25 mouse cellular contexts compared by ENCODE assay signal in the genomic region with DNA sequence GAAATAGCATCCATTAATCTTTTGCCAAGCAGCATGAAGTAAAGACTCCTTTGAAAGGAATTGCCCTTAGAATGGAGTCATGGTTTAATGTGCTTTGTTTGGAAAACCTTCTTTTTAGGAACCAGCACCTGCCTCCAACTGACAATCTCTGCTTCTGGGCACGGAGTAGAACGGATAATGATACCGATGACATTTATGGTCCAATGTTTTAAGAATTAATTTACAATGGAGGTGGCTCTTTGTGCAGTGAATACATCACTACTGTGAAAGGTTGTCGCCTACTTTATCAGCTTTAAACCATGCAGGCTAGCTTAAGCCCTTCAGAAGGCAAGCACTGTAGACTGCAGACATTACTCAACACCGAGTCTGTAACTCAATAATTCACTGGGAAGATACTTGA. TPM values are rescaled to one million over a fixed set of nuclear protein-coding genes. Genes with fewer than 3 reads are reported as not detected.
A peak's percentile ranks its signal among the peaks of the same experiment; 100 is the strongest.
DNase-seq lines count a peak whose midpoint lies in the region; ATAC-seq and TF ChIP-seq lines count a peak whose summit lies in the region.
"Had no signal": no experiment of that assay in that cellular context is flagged by ENCODE, and none has a peak within 500 bp of the region (broad histone marks: within the 10 kb centered on the region; RNA-seq: fewer than 3 reads in every experiment).

No protein-coding gene starts in this region.

- no peaks in the 10 kb centered on the region for H3K27me3 ChIP-seq in midbrain, embryonic 11.5 days (ENCODE audit: control insufficient read depth, insufficient read depth, low read length)
- no peaks in the 10 kb centered on the region for H3K27me3 ChIP-seq in midbrain, postnatal 0 days (ENCODE audit: insufficient read depth, low read length)
- no peaks in the 10 kb centered on the region for H3K27me3 ChIP-seq in midbrain, embryonic 12.5 days
- H3K27me3 ChIP-seq in midbrain, embryonic 10.5 days (ENCODE audit: low read depth, poor library complexity, severe bottlenecking): no peaks in the 10 kb centered on the region
- H3K27me3 ChIP-seq in neural tube, embryonic 11.5 days (ENCODE audit: control insufficient read depth, insufficient read depth, low read length): no peaks in the 10 kb centered on the region
- no peaks in the 10 kb centered on the region for H3K27me3 ChIP-seq in neural tube, embryonic 15.5 days (replicated peaks)
- no peaks in the 10 kb centered on the region for H3K27me3 ChIP-seq in neural tube, embryonic 12.5 days (replicated peaks)
- H3K27me3 ChIP-seq: CH12.LX, Patski had no signal

- DNase-seq in midbrain, embryonic 11.5 days (ENCODE audit: low spot score, missing footprints): peak; percentile 66
- no peak for DNase-seq in midbrain, postnatal 0 days (ENCODE audit: low spot score)
- no peak for DNase-seq in midbrain, embryonic 10.5 days (ENCODE audit: low spot score)
- DNase-seq in neural tube, embryonic 11.5 days (ENCODE audit: low spot score): no peak
- DNase-seq in neural tube, embryonic 10.5 days (ENCODE audit: extremely low spot score, low spot score): no peak
- DNase-seq: adrenal gland, adult 2 months; adrenal gland, adult 8-10 months; adrenal gland, postnatal 10 days; adrenal gland, postnatal 14 days; adrenal gland, postnatal 25 days; adrenal gland, postnatal 36 days; B cell, adult 2 months; cerebellum, adult 11 months; cerebellum, adult 11-12 months had no signal

- WGBS in midbrain, embryonic 11.5 days: 72% methylated on average over 5 of the region's 5 CpGs
- WGBS in midbrain, postnatal 0 days: 37% methylated on average over 5 of the region's 5 CpGs
- WGBS in midbrain, embryonic 12.5 days: 65% methylated on average over 5 of the region's 5 CpGs
- 82% methylated on average over 5 of the region's 5 CpGs for WGBS in midbrain, embryonic 10.5 days
- 35% methylated on average over 5 of the region's 5 CpGs for WGBS in neural tube, embryonic 11.5 days
- 25% methylated on average over 5 of the region's 5 CpGs for WGBS in neural tube, embryonic 15.5 days
- 27% methylated on average over 5 of the region's 5 CpGs for WGBS in neural tube, embryonic 12.5 days

- H3K27ac ChIP-seq in midbrain, embryonic 11.5 days (ENCODE audit: low read depth, low read length): no peak overlapping the region
- H3K27ac ChIP-seq in midbrain, postnatal 0 days (ENCODE audit: low read depth, low read length): no peak overlapping the region
- H3K27ac ChIP-seq in midbrain, embryonic 12.5 days (replicated peaks): no peak overlapping the region
- H3K27ac ChIP-seq in midbrain, embryonic 10.5 days (replicated peaks): no peak overlapping the region
- no peak overlapping the region for H3K27ac ChIP-seq in neural tube, embryonic 11.5 days (ENCODE audit: low read depth, low read length)
- H3K27ac ChIP-seq in neural tube, embryonic 15.5 days (replicated peaks): no peak overlapping the region
- H3K27ac ChIP-seq in neural tube, embryonic 12.5 days: no peak overlapping the region

- no peaks in the 10 kb centered on the region for H3K4me1 ChIP-seq in midbrain, embryonic 11.5 days (ENCODE audit: control insufficient read depth, insufficient read depth, low read length)
- H3K4me1 ChIP-seq in midbrain, postnatal 0 days (ENCODE audit: insufficient read depth, low read length): no peaks in the 10 kb centered on the region; the same call in 1 of the 2 replicates
- no peaks in the 10 kb centered on the region for H3K4me1 ChIP-seq in midbrain, embryonic 12.5 days
- no peaks in the 10 kb centered on the region for H3K4me1 ChIP-seq in midbrain, embryonic 10.5 days
- no peaks in the 10 kb centered on the region for H3K4me1 ChIP-seq in neural tube, embryonic 11.5 days (ENCODE audit: control insufficient read depth, insufficient read depth, low read length)
- H3K4me1 ChIP-seq in neural tube, embryonic 15.5 days: no peaks in the 10 kb centered on the region
- no peaks in the 10 kb centered on the region; the same call in 1 of the 2 replicates for H3K4me1 ChIP-seq in neural tube, embryonic 12.5 days

- no peaks in the 10 kb centered on the region for H3K9me3 ChIP-seq in midbrain, embryonic 11.5 days (ENCODE audit: control insufficient read depth, low read length)
- no peaks in the 10 kb centered on the region for H3K9me3 ChIP-seq in midbrain, postnatal 0 days (ENCODE audit: low read length)
- no peaks in the 10 kb centered on the region for H3K9me3 ChIP-seq in midbrain, embryonic 12.5 days
- no peaks in the 10 kb centered on the region for H3K9me3 ChIP-seq in midbrain, embryonic 10.5 days (replicated peaks)
- H3K9me3 ChIP-seq in neural tube, embryonic 11.5 days (ENCODE audit: control insufficient read depth, low read length): no peaks in the 10 kb centered on the region
- no peaks in the 10 kb centered on the region for H3K9me3 ChIP-seq in neural tube, embryonic 15.5 days (replicated peaks)
- no peaks in the 10 kb centered on the region for H3K9me3 ChIP-seq in neural tube, embryonic 12.5 days

- H3K36me3 ChIP-seq in midbrain, embryonic 11.5 days (ENCODE audit: control insufficient read depth, insufficient read depth, low read length): no peaks in the 10 kb centered on the region
- no peaks in the 10 kb centered on the region for H3K36me3 ChIP-seq in midbrain, postnatal 0 days (ENCODE audit: insufficient read depth, low read length)
- no peaks in the 10 kb centered on the region for H3K36me3 ChIP-seq in midbrain, embryonic 12.5 days
- H3K36me3 ChIP-seq in midbrain, embryonic 10.5 days: no peaks in the 10 kb centered on the region
- H3K36me3 ChIP-seq in neural tube, embryonic 11.5 days (ENCODE audit: control insufficient read depth, insufficient read depth, low read length): no peaks in the 10 kb centered on the region
- H3K36me3 ChIP-seq in neural tube, embryonic 15.5 days: no peaks in the 10 kb centered on the region
- no peaks in the 10 kb centered on the region for H3K36me3 ChIP-seq in neural tube, embryonic 12.5 days
- H3K36me3 ChIP-seq: G1E had no signal

- no peak for TF ChIP-seq CTCF in midbrain, postnatal 0 days (IDR thresholded peaks at IDR 0.05)

- H3K9ac ChIP-seq in midbrain, embryonic 11.5 days (ENCODE audit: low read length): no peak overlapping the region
- H3K9ac ChIP-seq in midbrain, postnatal 0 days (replicated peaks; ENCODE audit: low read length, poor library complexity, severe bottlenecking): no peak overlapping the region
- H3K9ac ChIP-seq in midbrain, embryonic 12.5 days (replicated peaks): no peak overlapping the region
- H3K9ac ChIP-seq in neural tube, embryonic 11.5 days (ENCODE audit: low read length): no peak overlapping the region
- no peak overlapping the region for H3K9ac ChIP-seq in neural tube, embryonic 15.5 days (replicated peaks)
- no peak overlapping the region for H3K9ac ChIP-seq in neural tube, embryonic 12.5 days

- H3K4me3 ChIP-seq in midbrain, embryonic 11.5 days (ENCODE audit: low read depth, low read length): no peak overlapping the region
- H3K4me3 ChIP-seq in midbrain, postnatal 0 days (ENCODE audit: low read depth, low read length): no peak overlapping the region
- no peak overlapping the region for H3K4me3 ChIP-seq in midbrain, embryonic 12.5 days
- H3K4me3 ChIP-seq in midbrain, embryonic 10.5 days: no peak overlapping the region
- no peak overlapping the region for H3K4me3 ChIP-seq in neural tube, embryonic 11.5 days (ENCODE audit: low read depth, low read length)
- H3K4me3 ChIP-seq in neural tube, embryonic 15.5 days (replicated peaks): no peak overlapping the region
- H3K4me3 ChIP-seq in neural tube, embryonic 12.5 days: no peak overlapping the region

- ATAC-seq in midbrain, embryonic 11.5 days (ENCODE audit: low FRiP score): no peak
- no peak for ATAC-seq in midbrain, postnatal 0 days (ENCODE audit: low FRiP score)
- ATAC-seq in midbrain, embryonic 12.5 days (ENCODE audit: low FRiP score, low read depth): peak; percentile 23; the same call in 1 of the 2 replicates
- ATAC-seq in neural tube, embryonic 11.5 days (ENCODE audit: insufficient read depth, low FRiP score, low TSS enrichment): peak; percentile 60
- ATAC-seq in neural tube, embryonic 15.5 days (ENCODE audit: low FRiP score): no peak
- ATAC-seq in neural tube, embryonic 12.5 days (ENCODE audit: low FRiP score, low read depth): peak; percentile 83
- ATAC-seq: activated CD4-positive, CD25-positive, alpha-beta regulatory T cell, adult 4 months; CD4-positive, CD25-positive, alpha-beta regulatory T cell, adult 4 months; Patski had no signal

- no peak overlapping the region for H3K4me2 ChIP-seq in midbrain, embryonic 11.5 days
- no peak overlapping the region for H3K4me2 ChIP-seq in midbrain, postnatal 0 days (ENCODE audit: low read depth, low read length, poor library complexity, severe bottlenecking)
- H3K4me2 ChIP-seq in midbrain, embryonic 12.5 days (replicated peaks): no peak overlapping the region
- H3K4me2 ChIP-seq in neural tube, embryonic 11.5 days (ENCODE audit: low read depth): no peak overlapping the region
- no peak overlapping the region for H3K4me2 ChIP-seq in neural tube, embryonic 15.5 days
- no peak overlapping the region for H3K4me2 ChIP-seq in neural tube, embryonic 12.5 days (replicated peaks)

RNA-seq across cellular contexts. Expression of gene Myf5, which starts 14.2 kb away (rescaled TPM):
- 0.44 and 0.83 TPM in 2 replicates for polyA plus RNA-seq in midbrain, embryonic 11.5 days (2014; fragmentation: Nextera tagmentation; extraction: Ambion mirVana)
- total RNA-seq in midbrain, postnatal 0 days (2014; rRNA removed): not detected in 2 replicates
- polyA plus RNA-seq in midbrain, postnatal 0 days (2015; fragmentation: Nextera tagmentation; extraction: Ambion mirVana): 0.07 TPM in 1 of 2 replicates, not detected in the other
- polyA plus RNA-seq in midbrain, embryonic 12.5 days (2016; fragmentation: Nextera tagmentation; extraction: Ambion mirVana): not detected in 2 replicates
- 2.8 and 3.3 TPM in 2 replicates for polyA plus RNA-seq in midbrain, embryonic 10.5 days (2016; fragmentation: Nextera tagmentation; extraction: Ambion mirVana)
- polyA plus RNA-seq in neural tube, embryonic 11.5 days (2014; fragmentation: Nextera tagmentation; extraction: Ambion mirVana): 11.7 and 14.1 TPM in 2 replicates
- 0.74 and 1.1 TPM in 2 replicates for polyA plus RNA-seq in neural tube, embryonic 15.5 days (2015; fragmentation: Nextera tagmentation; extraction: Ambion mirVana)
- polyA plus RNA-seq in neural tube, embryonic 12.5 days (2016; fragmentation: Nextera tagmentation; extraction: Ambion mirVana): 3.2 and 6.8 TPM in 2 replicates
- total RNA-seq: adrenal gland, adult 18-20 months; adrenal gland, adult 2 months; adrenal gland, adult 8-10 months; adrenal gland, postnatal 14 days; adrenal gland, postnatal 25 days; adrenal gland, postnatal 36 days; CH12.LX; ES-E14; G1E; MEL had no signal
- polyA plus RNA-seq: adrenal gland, adult 2 months; CD4-positive, CD25-positive, alpha-beta regulatory T cell, adult 4 months; G1E; Patski had no signal

RNA-seq across cellular contexts. Expression of gene Myf6, which starts 22.8 kb away (rescaled TPM):
- polyA plus RNA-seq in midbrain, embryonic 11.5 days (2014; fragmentation: Nextera tagmentation; extraction: Ambion mirVana): 0.12 TPM in 1 of 2 replicates, not detected in the other
- total RNA-seq in midbrain, postnatal 0 days (2014; rRNA removed): not detected in 2 replicates
- polyA plus RNA-seq in midbrain, postnatal 0 days (2015; fragmentation: Nextera tagmentation; extraction: Ambion mirVana): not detected in 2 replicates
- not detected in 2 replicates for polyA plus RNA-seq in midbrain, embryonic 12.5 days (2016; fragmentation: Nextera tagmentation; extraction: Ambion mirVana)
- polyA plus RNA-seq in midbrain, embryonic 10.5 days (2016; fragmentation: Nextera tagmentation; extraction: Ambion mirVana): not detected in 2 replicates
- polyA plus RNA-seq in neural tube, embryonic 11.5 days (2014; fragmentation: Nextera tagmentation; extraction: Ambion mirVana): 2.8 and 3.9 TPM in 2 replicates
- polyA plus RNA-seq in neural tube, embryonic 15.5 days (2015; fragmentation: Nextera tagmentation; extraction: Ambion mirVana): 0.75 and 0.84 TPM in 2 replicates
- polyA plus RNA-seq in neural tube, embryonic 12.5 days (2016; fragmentation: Nextera tagmentation; extraction: Ambion mirVana): 0.25 and 1.1 TPM in 2 replicates
- total RNA-seq: adrenal gland, adult 18-20 months; adrenal gland, adult 2 months; adrenal gland, adult 8-10 months; adrenal gland, postnatal 14 days; adrenal gland, postnatal 25 days; adrenal gland, postnatal 36 days; CH12.LX; ES-E14; G1E; MEL had no signal
- polyA plus RNA-seq: adrenal gland, adult 2 months; CD4-positive, CD25-positive, alpha-beta regulatory T cell, adult 4 months; G1E; Patski had no signal

Comparison
In these comparisons a context has a peak if more than half of its experiments do, and no peak if none do; other contexts are left out.
1. ATAC-seq: peak in midbrain, embryonic 12.5 days (single experiment), neural tube, embryonic 11.5 days (single experiment) and neural tube, embryonic 12.5 days (single experiment); none in midbrain, embryonic 11.5 days (single experiment), midbrain, postnatal 0 days (single experiment) and neural tube, embryonic 15.5 days (single experiment).